Mouse (Mus musculus) CH12.LX (cell line): ENCODE measurements around the gene Map1a. TPM values are rescaled to one million over a fixed set of nuclear protein-coding genes. Genes with fewer than 3 reads are reported as not detected.

Experiments used
- DNase-seq: peaks from one replicate; pipeline ENCODE4 v3.0.0-alpha.2; 2013; ENCODE audit errors: extremely low read depth
- H3K27ac ChIP-seq: 2 replicates; pipeline ENCODE4 v1.5.1; 2012; ENCODE audit warnings: low read depth, mild to moderate bottlenecking, control low read depth, moderate library complexity; ENCODE audit not compliant: insufficient read depth
- H3K27me3 ChIP-seq: replicated peaks from 2 replicates; pipeline ENCODE3; 2012; ENCODE audit warnings: inconsistent platforms
- H3K36me3 ChIP-seq, 2 experiments: replicated peaks in 1 of 2; 2 replicates each; pipeline versions ENCODE3 to v1.6.1; 2012; ENCODE audit warnings: inconsistent platforms in 1 of 2, low read length in 1 of 2, mild to moderate bottlenecking in 1 of 2, mixed read lengths in 1 of 2, moderate library complexity in 1 of 2; ENCODE audit not compliant: control insufficient read depth in 1 of 2, insufficient read depth in 1 of 2
- H3K4me1 ChIP-seq, 2 experiments: 2 replicates each; pipeline ENCODE4 v1.6.1; 2012; ENCODE audit warnings: inconsistent platforms in 1 of 2, moderate library complexity in 1 of 2; ENCODE audit not compliant: insufficient read depth in 2 of 2, control insufficient read depth in 1 of 2
- H3K4me2 ChIP-seq: 2 replicates; pipeline ENCODE4 v1.6.1; 2012; ENCODE audit warnings: low read depth, mild to moderate bottlenecking, control low read depth; ENCODE audit not compliant: poor library complexity, insufficient read depth, severe bottlenecking
- H3K4me3 ChIP-seq, 3 experiments: fragments of 150-350 bp in 1 of 3; sonication (generic) in 1 of 3; replicated peaks in 1 of 3; 2 replicates each; pipeline versions ENCODE3 to v1.5.1; 2011 to 2012; ENCODE audit warnings: low read depth in 2 of 3, low read length in 2 of 3, mild to moderate bottlenecking in 2 of 3, moderate library complexity in 2 of 3, control low read depth in 1 of 3, improper control_type of control experiment in 1 of 3, inconsistent platforms in 1 of 3, mixed read lengths in 1 of 3; ENCODE audit not compliant: poor library complexity in 1 of 3
- H3K79me2 ChIP-seq: replicated peaks from 2 replicates; pipeline ENCODE4 v1.6.1; 2012; ENCODE audit warnings: mild to moderate bottlenecking, moderate library complexity; ENCODE audit not compliant: control insufficient read depth, poor library complexity, insufficient read depth, severe bottlenecking; ENCODE audit errors: extremely low read depth
- H3K9ac ChIP-seq: 2 replicates; pipeline ENCODE4 v1.6.1; 2012; ENCODE audit warnings: low read depth, mild to moderate bottlenecking, control low read depth, moderate library complexity; ENCODE audit not compliant: insufficient read depth
- H3K9me3 ChIP-seq: replicated peaks from 2 replicates; pipeline ENCODE3; 2012; ENCODE audit warnings: low read length, inconsistent platforms, mixed read lengths
- E2F4 ChIP-seq: IDR thresholded peaks from 2 replicates; pipeline ENCODE4 v1.6.1; 2011; ENCODE audit warnings: low read depth, low read length, improper control_type of control experiment; ENCODE audit not compliant: insufficient replicate concordance
- EP300 ChIP-seq: IDR thresholded peaks from 2 replicates; pipeline ENCODE4 v1.6.1; 2011; ENCODE audit warnings: low read length, improper control_type of control experiment
- ETS1 ChIP-seq: conservative IDR thresholded peaks from 2 replicates; pipeline ENCODE4 v1.6.1; 2012; ENCODE audit warnings: low read depth, mild to moderate bottlenecking, inconsistent platforms, low read length, improper control_type of control experiment, moderate library complexity
- GABPA ChIP-seq: IDR thresholded peaks from 2 replicates; pipeline ENCODE4 v1.6.1; 2012; ENCODE audit warnings: low read depth, low read length, improper control_type of control experiment, inconsistent platforms; ENCODE audit not compliant: insufficient replicate concordance
- HCFC1 ChIP-seq: IDR thresholded peaks from 2 replicates; pipeline ENCODE4 v1.6.1; 2012; ENCODE audit warnings: low read depth, mild to moderate bottlenecking, inconsistent platforms, low read length, improper control_type of control experiment
- IRF4 ChIP-seq: IDR thresholded peaks from 2 replicates; pipeline ENCODE4 v1.6.1; 2014; ENCODE audit warnings: low read depth, mild to moderate bottlenecking, inconsistent platforms, low read length, improper control_type of control experiment
- JUN ChIP-seq: IDR thresholded peaks from 2 replicates; pipeline ENCODE4 v1.6.1; 2011; ENCODE audit warnings: low read depth, mild to moderate bottlenecking, low read length, improper control_type of control experiment, moderate library complexity; ENCODE audit not compliant: insufficient read depth
- JUND ChIP-seq: conservative IDR thresholded peaks from 2 replicates; pipeline ENCODE4 v1.6.1; 2011; ENCODE audit warnings: low read depth, low read length, improper control_type of control experiment
- MAZ ChIP-seq: IDR thresholded peaks from 2 replicates; pipeline ENCODE4 v1.6.1; 2012; ENCODE audit warnings: low read depth, mild to moderate bottlenecking, inconsistent platforms, low read length, improper control_type of control experiment, moderate library complexity
- MEF2A ChIP-seq: IDR thresholded peaks from 2 replicates; pipeline ENCODE4 v1.6.1; 2014; ENCODE audit warnings: low read depth, mild to moderate bottlenecking, inconsistent platforms, low read length, improper control_type of control experiment, borderline replicate concordance
- MXI1 ChIP-seq: IDR thresholded peaks from 2 replicates; pipeline ENCODE4 v1.6.1; 2011; ENCODE audit warnings: mild to moderate bottlenecking, low read depth, low read length, improper control_type of control experiment
- MYC ChIP-seq: IDR thresholded peaks from 2 replicates; pipeline ENCODE4 v1.6.1; 2011; ENCODE audit warnings: low read depth, mild to moderate bottlenecking, improper control_type of control experiment, low read length
- NRF1 ChIP-seq: IDR thresholded peaks from 2 replicates; pipeline ENCODE4 v1.6.1; 2014; ENCODE audit warnings: low read depth, mild to moderate bottlenecking, inconsistent platforms, low read length, improper control_type of control experiment, moderate library complexity
- PAX5 ChIP-seq: IDR thresholded peaks from 2 replicates; pipeline ENCODE4 v1.6.1; 2012; ENCODE audit warnings: low read length, inconsistent platforms, mixed read lengths
- RAD21 ChIP-seq: IDR thresholded peaks from 2 replicates; pipeline ENCODE4 v1.6.1; 2011; ENCODE audit warnings: low read depth, mild to moderate bottlenecking, low read length, improper control_type of control experiment, moderate library complexity
- RCOR1 ChIP-seq: conservative IDR thresholded peaks from 2 replicates; pipeline ENCODE4 v1.6.1; 2012; ENCODE audit warnings: low read depth, mild to moderate bottlenecking, inconsistent platforms, low read length, improper control_type of control experiment
- SIN3A ChIP-seq: IDR thresholded peaks from 2 replicates; pipeline ENCODE4 v1.6.1; 2012; ENCODE audit warnings: low read length, improper control_type of control experiment, inconsistent platforms
- SMC3 ChIP-seq: IDR thresholded peaks from 2 replicates; pipeline ENCODE4 v1.6.1; 2011; ENCODE audit warnings: low read depth, low read length, improper control_type of control experiment
- TBP ChIP-seq: conservative IDR thresholded peaks from 2 replicates; pipeline ENCODE4 v1.6.1; 2011; ENCODE audit warnings: low read depth, low read length, improper control_type of control experiment
- UBTF ChIP-seq: IDR thresholded peaks from 2 replicates; pipeline ENCODE4 v1.6.1; 2012; ENCODE audit warnings: low read depth, mild to moderate bottlenecking, inconsistent platforms, low read length, improper control_type of control experiment, moderate library complexity
- USF1 ChIP-seq: IDR thresholded peaks from 2 replicates; pipeline ENCODE4 v1.6.1; 2014; ENCODE audit warnings: low read depth, mild to moderate bottlenecking, inconsistent platforms, low read length, improper control_type of control experiment
- USF2 ChIP-seq: conservative IDR thresholded peaks from 2 replicates; pipeline ENCODE4 v1.6.1; 2011; ENCODE audit warnings: low read depth, low read length, improper control_type of control experiment
- ZKSCAN1 ChIP-seq: IDR thresholded peaks from 2 replicates; pipeline ENCODE4 v1.6.1; 2012; ENCODE audit warnings: low read depth, inconsistent platforms, low read length, improper control_type of control experiment, borderline replicate concordance
- ZMIZ1 ChIP-seq: IDR thresholded peaks from 2 replicates; pipeline ENCODE4 v1.6.1; 2012; ENCODE audit warnings: low read depth, mild to moderate bottlenecking, inconsistent platforms, low read length, improper control_type of control experiment
- ZNF384 ChIP-seq: IDR thresholded peaks from 2 replicates; pipeline ENCODE4 v1.6.1; 2012; ENCODE audit warnings: low read depth, low read length, improper control_type of control experiment, inconsistent platforms
- dilution Hi-C: fragments of 300-500 bp; cut with MboI; formaldehyde crosslinking; loops from 2 replicates; pipeline ENCODE4 v1.14.3; 2020; ENCODE audit warnings: low sequenced_read_pairs; ENCODE audit not compliant: extremely low pct_unique_long_range_greater_than_20kb, extremely low pct_ligation_motif_present
- in situ Hi-C: fragments of 300-500 bp; cut with MboI; formaldehyde crosslinking; loops from 3 replicates; pipeline ENCODE4 v1.14.3; 2019; ENCODE audit warnings: low sequenced_read_pairs, low pct_ligation_motif_present, low pct_unique_long_range_greater_than_20kb, mixed read lengths
- polyA plus RNA-seq: library from polyadenylated mRNA; unstranded; fragments of >175 nt; gene quantifications from 2 replicates; pipeline ENCODE4 v1.2.1, GENCODE M21; 2012; ENCODE audit warnings: low read depth; ENCODE audit not compliant: insufficient read length
- total RNA-seq, 2 experiments: library from RNA; depleted of rRNA; stranded (reverse); fragments of 300-350 nt in 1 of 2; fragments of >200 nt in 1 of 2; gene quantifications; 2 replicates each; pipeline ENCODE4 v1.2.3; 2012 to 2014

Gene Map1a
- total and polyA plus RNA-seq, 3 experiments = 0.16 to 7.2 (median 0.38) TPM

GRCm38 (mm10) chr2:121323041-121323440 lies 33.6 kb downstream of the Map1a start:
- Histone ChIP-seq H3K4me1 (no peaks in the 10 kb centered on the region), H3K9me3 (no peaks in the 10 kb centered on the region), H3K4me2 (no peak overlapping the region), H3K79me2 (no peaks in the 10 kb centered on the region), H3K27me3 (no peaks in the 10 kb centered on the region), H3K27ac (no peak overlapping the region), H3K9ac (no peak overlapping the region), H3K36me3 (peaks cover 15 to 55% of the 10 kb centered on the region in 2 experiments), H3K4me3 (no peak overlapping the region)
- TF ChIP-seq JUN = no peak
- TF ChIP-seq E2F4 = no peak
- no peak for TF ChIP-seq RCOR1
- no peak for TF ChIP-seq USF2
- TF ChIP-seq EP300 = no peak
- no peak for TF ChIP-seq TBP
- no peak for TF ChIP-seq GABPA
- no peak for TF ChIP-seq SIN3A
- no peak for TF ChIP-seq ETS1
- TF ChIP-seq JUND = no peak
- no peak for TF ChIP-seq MAZ
- no peak for TF ChIP-seq HCFC1
- no peak for TF ChIP-seq ZKSCAN1
- TF ChIP-seq IRF4 = no peak
- TF ChIP-seq SMC3 = no peak
- TF ChIP-seq UBTF = no peak
- no peak for TF ChIP-seq MEF2A
- no peak for TF ChIP-seq MXI1
- in situ Hi-C loops = no loop called here
- no peak for DNase-seq
- dilution Hi-C loops = no loop called here

DNA sequence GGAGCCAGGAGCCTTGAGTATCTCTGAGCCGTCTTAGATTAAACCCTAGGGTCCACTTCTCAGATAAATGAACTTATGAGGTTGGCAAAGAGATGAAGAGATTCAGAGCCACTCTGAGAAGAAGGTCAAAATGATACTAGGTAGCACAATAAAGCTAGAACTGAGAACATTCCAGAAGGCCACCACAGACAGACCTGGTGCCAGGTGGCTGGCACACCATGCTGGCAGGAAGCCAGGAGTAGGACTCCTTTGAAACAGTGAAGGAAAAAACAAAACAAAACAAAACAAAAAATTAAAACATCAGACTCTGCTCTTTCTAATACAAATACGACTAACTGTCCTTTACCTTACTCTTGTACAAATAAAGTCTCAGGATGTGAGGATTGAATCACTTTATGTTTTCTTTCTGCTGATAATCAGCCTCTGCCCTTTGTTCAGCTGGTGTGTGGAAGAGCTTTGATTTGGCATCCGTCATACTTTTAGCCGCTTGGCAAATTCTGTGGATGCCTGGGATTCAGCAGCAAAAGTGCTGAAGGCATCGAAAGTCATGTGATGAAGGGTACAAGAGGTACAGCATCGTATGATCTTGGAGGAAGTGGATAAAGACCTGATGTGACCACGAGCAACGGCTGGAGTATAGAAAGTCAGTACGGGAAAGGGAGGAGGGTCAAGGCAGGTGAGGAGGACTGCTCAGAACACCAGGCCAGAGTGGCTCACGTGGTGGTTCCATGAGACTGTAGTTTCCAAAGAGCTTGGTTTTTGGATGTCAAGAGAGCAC lies 34.5 kb downstream of the Map1a start:
- H3K4me2 ChIP-seq = no peak overlapping the region
- no peak overlapping the region for H3K27ac ChIP-seq
- no peaks in the 10 kb centered on the region for H3K27me3 ChIP-seq
- in situ Hi-C loops = no loop called here
- no peak overlapping the region for H3K9ac ChIP-seq
- H3K4me1 ChIP-seq = no peaks in the 10 kb centered on the region
- dilution Hi-C loops = no loop called here
- no peaks in the 10 kb centered on the region for H3K79me2 ChIP-seq
- no peaks in the 10 kb centered on the region for H3K9me3 ChIP-seq
- H3K36me3 ChIP-seq = peaks cover 15 to 52% of the 10 kb centered on the region in 2 experiments
- TF ChIP-seq E2F4 (no peak), USF1 (no peak), MYC (no peak), JUN (no peak), PAX5 (no peak), EP300 (no peak), RAD21 (no peak), GABPA (no peak), ZMIZ1 (no peak), JUND (no peak), ZKSCAN1 (no peak), ZNF384 (no peak), NRF1 (no peak)
- TF ChIP-seq, all 38 proteins: peak for 0
- H3K4me3 ChIP-seq = no peak overlapping the region
- DNase-seq = no peak
